Mouse (Mus musculus) midbrain, embryonic 14.5 days (tissue): ENCODE data around the gene Nap1l1. TPM values are rescaled to one million over a fixed set of nuclear protein-coding genes. Genes with fewer than 3 reads are reported as not detected.

Experiments used
- ATAC-seq: fragments of 200-750 bp; cut with Nextera tagmentation; 2 replicates; pipeline ENCODE4 v1.8.0; 2017; ENCODE audit warnings: moderate number of reproducible peaks, moderate library complexity; ENCODE audit not compliant: low FRiP score, low TSS enrichment
- DNase-seq: peaks from one replicate; pipeline ENCODE4 v3.0.0-alpha.2; 2015
- H3K27ac ChIP-seq: fragments of 300-500 bp; sonication (generic); replicated peaks from 2 replicates; pipeline ENCODE4 v1.5.1; 2014; ENCODE audit warnings: mild to moderate bottlenecking, low read depth, low read length, moderate library complexity
- H3K27me3 ChIP-seq: fragments of 300-500 bp; sonication (generic); 2 replicates; pipeline ENCODE4 v1.6.1; 2014; ENCODE audit warnings: low read length, control low read depth, mixed read lengths; ENCODE audit not compliant: control insufficient read depth, insufficient read depth
- H3K36me3 ChIP-seq: fragments of 300-500 bp; sonication (generic); 2 replicates; pipeline ENCODE4 v1.6.1; 2014; ENCODE audit warnings: low read length, control low read depth; ENCODE audit not compliant: control insufficient read depth, insufficient read depth
- H3K4me1 ChIP-seq: fragments of 300-500 bp; sonication (generic); 2 replicates; pipeline ENCODE4 v1.6.1; 2014; ENCODE audit warnings: mild to moderate bottlenecking, antibody characterized with exemption, low read length, control low read depth; ENCODE audit not compliant: control insufficient read depth, insufficient read depth
- H3K4me2 ChIP-seq: fragments of 300-500 bp; sonication (generic); 2 replicates; pipeline ENCODE4 v1.6.1; 2014; ENCODE audit warnings: mild to moderate bottlenecking, low read length, moderate library complexity
- H3K4me3 ChIP-seq: fragments of 300-500 bp; sonication (generic); replicated peaks from 2 replicates; pipeline ENCODE4 v1.5.1; 2014; ENCODE audit warnings: low read depth, low read length
- H3K9ac ChIP-seq: fragments of 300-500 bp; sonication (generic); replicated peaks from 2 replicates; pipeline ENCODE4 v1.6.1; 2014; ENCODE audit warnings: mild to moderate bottlenecking, low read length, moderate library complexity
- H3K9me3 ChIP-seq: fragments of 300-500 bp; sonication (generic); 2 replicates; pipeline ENCODE4 v1.6.1; 2016; ENCODE audit warnings: low read length, control low read depth, mixed read lengths; ENCODE audit not compliant: control insufficient read depth
- WGBS: fragments of 180-500 bp; shearing (Covaris S2); extraction: QIAGEN DNeasy Blood & Tissue Kit; methylation state at CpG from one replicate; pipeline ENCODE4 v1.1.7; 2014; 5-methylcytosine and 5-hydroxymethylcytosine counted together
- polyA plus RNA-seq: library from polyadenylated mRNA; unstranded; fragments of >200 nt; fragmentation: Nextera tagmentation; extraction: Ambion mirVana; gene quantifications from 2 replicates; pipeline ENCODE4 v1.2.1, GENCODE M21; 2014

The Nap1l1 gene
- polyA plus RNA-seq, 1 experiment from 2014 or later, result 206 TPM

GRCm38 (mm10) chr10:111451683-111452322 lies 21.2 kb upstream of the Nap1l1 start:
- H3K4me3 ChIP-seq, result no peak overlapping the region
- no peak overlapping the region for H3K27ac ChIP-seq
- ATAC-seq (no peak), DNase-seq (no peak)
- H3K9ac ChIP-seq, result no peak overlapping the region
- H3K9me3 ChIP-seq, result no peaks in the 10 kb centered on the region
- H3K27me3 ChIP-seq, result no peaks in the 10 kb centered on the region
- no peak overlapping the region for H3K4me2 ChIP-seq
- WGBS, result 100% methylated on average over 1 of the region's 1 CpGs
- H3K36me3 ChIP-seq, result no peaks in the 10 kb centered on the region
- H3K4me1 ChIP-seq, result no peaks in the 10 kb centered on the region

GRCm38 (mm10) chr10:111452426-111452825 lies 20.6 kb upstream of the Nap1l1 start:
- ATAC-seq, result no peak
- H3K4me2 ChIP-seq, result no peak overlapping the region
- no peaks in the 10 kb centered on the region for H3K36me3 ChIP-seq
- DNase-seq, result no peak
- H3K9ac ChIP-seq, result no peak overlapping the region
- 88% methylated on average over 11 of the region's 11 CpGs for WGBS
- H3K4me1 ChIP-seq, result no peaks in the 10 kb centered on the region
- H3K9me3 ChIP-seq, result no peaks in the 10 kb centered on the region
- no peak overlapping the region for H3K27ac ChIP-seq
- no peaks in the 10 kb centered on the region for H3K27me3 ChIP-seq
- no peak overlapping the region for H3K4me3 ChIP-seq

GRCm38 (mm10) chr10:111454698-111455308 lies 18.2 kb upstream of the Nap1l1 start:
- no peak overlapping the region for H3K4me2 ChIP-seq
- H3K9me3 ChIP-seq, result no peaks in the 10 kb centered on the region
- H3K36me3 ChIP-seq, result no peaks in the 10 kb centered on the region
- ATAC-seq, result no peak
- H3K27ac ChIP-seq, result no peak overlapping the region
- H3K4me1 ChIP-seq, result no peaks in the 10 kb centered on the region
- no peak overlapping the region for H3K4me3 ChIP-seq
- 86% methylated on average over 8 of the region's 8 CpGs for WGBS
- no peak for DNase-seq
- H3K27me3 ChIP-seq, result no peaks in the 10 kb centered on the region
- H3K9ac ChIP-seq, result no peak overlapping the region

- DNase-seq (no peak), ATAC-seq (no peak)
- no peaks in the 10 kb centered on the region for H3K9me3 ChIP-seq
- H3K4me2 ChIP-seq, result no peak overlapping the region
- H3K27me3 ChIP-seq, result no peaks in the 10 kb centered on the region
- H3K27ac ChIP-seq, result no peak overlapping the region
- H3K36me3 ChIP-seq, result no peaks in the 10 kb centered on the region
- no peak overlapping the region for H3K4me3 ChIP-seq
- H3K4me1 ChIP-seq, result no peaks in the 10 kb centered on the region
- no peak overlapping the region for H3K9ac ChIP-seq
- 75% methylated on average over 7 of the region's 7 CpGs for WGBS
Measured at GRCm38 (mm10) chr10:111458088-111458487, 14.9 kb upstream of the Nap1l1 start.

- Histone ChIP-seq H3K27ac (no peak overlapping the region), H3K4me2 (no peak overlapping the region), H3K4me1 (no peaks in the 10 kb centered on the region), H3K9me3 (no peaks in the 10 kb centered on the region), H3K9ac (no peak overlapping the region), H3K27me3 (no peaks in the 10 kb centered on the region), H3K4me3 (no peak overlapping the region), H3K36me3 (no peaks in the 10 kb centered on the region)
- DNase-seq (peak; percentile 40), ATAC-seq (no peak)
- 66% methylated on average over 9 of the region's 9 CpGs for WGBS
Measured at GRCm38 (mm10) chr10:111459040-111459439, 14.0 kb upstream of the Nap1l1 start.

- no peak overlapping the region for H3K4me3 ChIP-seq
- 83% methylated on average over 3 of the region's 3 CpGs for WGBS
- ATAC-seq, result no peak
- DNase-seq, result no peak
- H3K27ac ChIP-seq, result no peak overlapping the region
- no peaks in the 10 kb centered on the region for H3K27me3 ChIP-seq
- H3K36me3 ChIP-seq, result no peaks in the 10 kb centered on the region
- H3K4me2 ChIP-seq, result no peak overlapping the region
- no peaks in the 10 kb centered on the region for H3K9me3 ChIP-seq
- no peak overlapping the region for H3K9ac ChIP-seq
- no peaks in the 10 kb centered on the region for H3K4me1 ChIP-seq
Measured at GRCm38 (mm10) chr10:111459874-111460273, 13.1 kb upstream of the Nap1l1 start.

- Histone ChIP-seq H3K4me1 (no peaks in the 10 kb centered on the region), H3K36me3 (no peaks in the 10 kb centered on the region), H3K27me3 (no peaks in the 10 kb centered on the region), H3K4me2 (no peak overlapping the region), H3K27ac (no peak overlapping the region), H3K9me3 (no peaks in the 10 kb centered on the region), H3K9ac (no peak overlapping the region), H3K4me3 (no peak overlapping the region)
- no peak; the same call in 1 of the 2 replicates for ATAC-seq
- peak; percentile 43 for DNase-seq
- 5% methylated on average over 4 of the region's 4 CpGs for whole genome bisulfite sequencing
Measured at GRCm38 (mm10) chr10:111460381-111460780, 12.6 kb upstream of the Nap1l1 start.

- 93% methylated on average over 1 of the region's 1 CpGs for WGBS
- H3K27me3 ChIP-seq, result no peaks in the 10 kb centered on the region
Measured at GRCm38 (mm10) chr10:111464833-111465232, 8.2 kb upstream of the Nap1l1 start.

GRCm38 (mm10) chr10:111465409-111465808 lies 7.6 kb upstream of the Nap1l1 start:
- Histone ChIP-seq H3K4me3 (no peak overlapping the region), H3K36me3 (no peaks in the 10 kb centered on the region), H3K27ac (no peak overlapping the region), H3K9ac (no peak overlapping the region), H3K27me3 (no peaks in the 10 kb centered on the region), H3K4me2 (no peak overlapping the region), H3K4me1 (no peaks in the 10 kb centered on the region), H3K9me3 (no peaks in the 10 kb centered on the region)
- ATAC-seq (no peak), DNase-seq (no peak)
- 65% methylated on average over 2 of the region's 2 CpGs for WGBS

More at GRCm38 (mm10) chr10:111464833-111465232, 8.2 kb upstream of the Nap1l1 start:
- Histone ChIP-seq H3K4me2 (no peak overlapping the region), H3K4me1 (no peaks in the 10 kb centered on the region), H3K36me3 (no peaks in the 10 kb centered on the region), H3K9me3 (no peaks in the 10 kb centered on the region), H3K4me3 (no peak overlapping the region), H3K27ac (no peak overlapping the region), H3K9ac (no peak overlapping the region)
- ATAC-seq (no peak), DNase-seq (no peak)
